13 mouse cellular contexts compared by ENCODE assay signal in genomic region chr11:68086221-68086620, GRCm38 (mm10).
A peak's percentile ranks its signal among the peaks of the same experiment; 100 is the strongest.
DNase-seq lines count a peak whose midpoint lies in the region; ATAC-seq and TF ChIP-seq lines count a peak whose summit lies in the region.
"Had no signal": no experiment of that assay in that cellular context is flagged by ENCODE, and none has a peak within 500 bp of the region (broad histone marks: within the 10 kb centered on the region; RNA-seq: fewer than 3 reads in every experiment).

No protein-coding gene starts in this region.

- DNase-seq in gastrocnemius, adult 18-20 months (ENCODE audit: low spot score) = peak; percentile 31
- DNase-seq in gastrocnemius, adult 8-10 months (ENCODE audit: low spot score in 2 of 2) = no peak
- peak; percentile 58 for DNase-seq in lung, postnatal 0 days (ENCODE audit: low spot score)
- DNase-seq in lung, adult 2 months = no peak
- peak; percentile 61 for DNase-seq in intestine, embryonic 14.5 days (ENCODE audit: low spot score)
- no peak for DNase-seq in layer of hippocampus, adult 8-10 months (ENCODE audit: low spot score in 2 of 2)
- no peak for DNase-seq in layer of hippocampus, adult 9-11 months
- DNase-seq: adrenal gland, postnatal 14 days had no signal

- H3K27me3 ChIP-seq in lung, postnatal 0 days (replicated peaks; ENCODE audit: insufficient read depth, low read length) = no peaks in the 10 kb centered on the region
- H3K27me3 ChIP-seq in intestine, embryonic 14.5 days (replicated peaks; ENCODE audit: control insufficient read depth, insufficient read depth, low read length) = no peaks in the 10 kb centered on the region
- H3K27me3 ChIP-seq in hindbrain, embryonic 16.5 days (replicated peaks; ENCODE audit: control insufficient read depth, insufficient read depth, low read length) = no peaks in the 10 kb centered on the region
- H3K27me3 ChIP-seq: hindbrain, embryonic 15.5 days; Patski had no signal

- WGBS in lung, postnatal 0 days = 54% methylated on average over 9 of the region's 9 CpGs
- WGBS in lung, adult 2 months = 48% methylated on average over 9 of the region's 9 CpGs
- 39% methylated on average over 9 of the region's 9 CpGs for WGBS in intestine, embryonic 14.5 days
- 72% methylated on average over 9 of the region's 9 CpGs for WGBS in hindbrain, embryonic 16.5 days

- no peaks in the 10 kb centered on the region for H3K4me1 ChIP-seq in lung, postnatal 0 days (ENCODE audit: insufficient read depth, low read depth, low read length)
- peaks cover 13% of the 10 kb centered on the region for H3K4me1 ChIP-seq in lung, adult 2 months (ENCODE audit: control insufficient read depth, insufficient read depth, low read length)
- peaks cover 26% of the 10 kb centered on the region for H3K4me1 ChIP-seq in intestine, embryonic 14.5 days (replicated peaks; ENCODE audit: control insufficient read depth, insufficient read depth, low read length)
- H3K4me1 ChIP-seq in hindbrain, embryonic 16.5 days (ENCODE audit: control insufficient read depth, insufficient read depth, low read depth, low read length) = no peaks in the 10 kb centered on the region; the same call in 1 of the 2 replicates
- H3K4me1 ChIP-seq: hindbrain, embryonic 15.5 days had no signal

- H3K9ac ChIP-seq in lung, postnatal 0 days (replicated peaks; ENCODE audit: low read depth) = no peak overlapping the region
- H3K9ac ChIP-seq in intestine, embryonic 14.5 days (ENCODE audit: low read length) = no peak overlapping the region
- no peak overlapping the region for H3K9ac ChIP-seq in hindbrain, embryonic 16.5 days (ENCODE audit: low read depth, low read length)
- H3K9ac ChIP-seq: hindbrain, embryonic 15.5 days had no signal

- H3K4me3 ChIP-seq in lung, postnatal 0 days (ENCODE audit: low read depth, low read length) = no peak overlapping the region
- H3K4me3 ChIP-seq in lung, adult 2 months (replicated peaks; ENCODE audit: extremely low read depth, low read depth, low read length) = no peak overlapping the region
- no peak overlapping the region for H3K4me3 ChIP-seq in intestine, embryonic 14.5 days (ENCODE audit: low read depth, low read length)
- no peak overlapping the region for H3K4me3 ChIP-seq in hindbrain, embryonic 16.5 days (ENCODE audit: low read length)
- H3K4me3 ChIP-seq: hindbrain, embryonic 15.5 days; layer of hippocampus, adult 2 months had no signal

- no peak for TF ChIP-seq EP300 in lung, postnatal 0 days (IDR thresholded peaks at IDR 0.05)

- no peak for TF ChIP-seq POLR2A in lung, adult 2 months (IDR thresholded peaks at IDR 0.05; ENCODE audit: borderline replicate concordance, extremely low read depth, low read depth, low read length)

- peak; percentile 39; the same call in 1 of the 2 replicates for ATAC-seq in lung, postnatal 0 days
- no peak for ATAC-seq in intestine, embryonic 14.5 days (replicated peaks; ENCODE audit: low FRiP score, low TSS enrichment, low read depth)
- ATAC-seq in hindbrain, embryonic 16.5 days = no peak
- ATAC-seq: Patski had no signal

- TF ChIP-seq CTCF in lung, postnatal 0 days (IDR thresholded peaks at IDR 0.05) = no peak
- TF ChIP-seq CTCF in lung, adult 2 months (IDR thresholded peaks at IDR 0.05; ENCODE audit: insufficient read depth, low read length) = no peak

- H3K9me3 ChIP-seq in lung, postnatal 0 days (ENCODE audit: low read length) = no peaks in the 10 kb centered on the region
- H3K9me3 ChIP-seq in intestine, embryonic 14.5 days (ENCODE audit: control insufficient read depth, low read length) = no peaks in the 10 kb centered on the region
- no peaks in the 10 kb centered on the region; the same call in 1 of the 2 replicates for H3K9me3 ChIP-seq in hindbrain, embryonic 16.5 days (ENCODE audit: control insufficient read depth, low read length)
- H3K9me3 ChIP-seq: hindbrain, embryonic 15.5 days had no signal

- no peak overlapping the region for H3K27ac ChIP-seq in lung, postnatal 0 days (ENCODE audit: low read length)
- peak overlapping the region; percentile 78 for H3K27ac ChIP-seq in intestine, embryonic 14.5 days (ENCODE audit: low read depth)
- H3K27ac ChIP-seq in hindbrain, embryonic 16.5 days (ENCODE audit: low read depth, low read length) = no peak overlapping the region
- H3K27ac ChIP-seq: hindbrain, embryonic 15.5 days; layer of hippocampus, adult 2 months; macrophage had no signal

- H3K4me2 ChIP-seq in lung, postnatal 0 days (replicated peaks; ENCODE audit: low read depth, low read length) = no peak overlapping the region
- H3K4me2 ChIP-seq in intestine, embryonic 14.5 days (ENCODE audit: low read length) = no peak overlapping the region
- H3K4me2 ChIP-seq in hindbrain, embryonic 16.5 days (ENCODE audit: low read length) = no peak overlapping the region
- H3K4me2 ChIP-seq: hindbrain, embryonic 15.5 days had no signal

- H3K36me3 ChIP-seq in lung, postnatal 0 days (ENCODE audit: insufficient read depth, low read length) = no peaks in the 10 kb centered on the region
- no peaks in the 10 kb centered on the region for H3K36me3 ChIP-seq in intestine, embryonic 14.5 days (ENCODE audit: control insufficient read depth, insufficient read depth, low read length)
- H3K36me3 ChIP-seq in hindbrain, embryonic 16.5 days (ENCODE audit: control insufficient read depth, insufficient read depth, low read length) = no peaks in the 10 kb centered on the region
- H3K36me3 ChIP-seq: hindbrain, embryonic 15.5 days had no signal

Comparison
In these comparisons a context has a peak if more than half of its experiments do, and no peak if none do; other contexts are left out.
1. DNase-seq: peak in gastrocnemius, adult 18-20 months (single experiment), lung, postnatal 0 days (single experiment) and intestine, embryonic 14.5 days (single experiment); none in gastrocnemius, adult 8-10 months (0 of 2), lung, adult 2 months (single experiment), layer of hippocampus, adult 8-10 months (0 of 2) and layer of hippocampus, adult 9-11 months (single experiment).